Mouse (Mus musculus): Measurements from ENCODE around the gene Spcs1. TPM values are rescaled to one million over a fixed set of nuclear protein-coding genes. Genes with fewer than 3 reads are reported as not detected.

Spcs1 gene
- polyA plus RNA-seq (2016; fragmentation: Nextera tagmentation; extraction: Ambion mirVana), result 322 and 342 TPM in 2 replicates

GRCm38 (mm10) chr14:31001307-31002205, at the start of gene Spcs1, which contains the start of gene Glt8d1:
Spcs1 (minus strand) TSS chr14:31001672.
Glt8d1 (plus strand) TSS chr14:31001400.
- Histone ChIP-seq H3K27me3 (no peaks in the 10 kb centered on the region), H3K4me1 (replicated peaks) (peaks cover 12% of the 10 kb centered on the region), H3K9me3 (no peaks in the 10 kb centered on the region), H3K4me2 (peak within 1 kb of the TSS; percentile 80), H3K4me3 (replicated peaks) (peak within 1 kb of the TSS; percentile 95), H3K9ac (replicated peaks) (peak within 1 kb of the TSS; percentile 89), H3K36me3 (peaks cover 24% of the 10 kb centered on the region), H3K27ac (peak within 1 kb of the TSS; percentile 91)
- WGBS, result under 1% methylated on average over 84 of the region's 84 CpGs
- ATAC-seq (ENCODE audit: insufficient number of reproducible peaks, insufficient read depth, low FRiP score, low TSS enrichment, low read depth), result peak; percentile 91

- Histone ChIP-seq H3K4me2 (no peak overlapping the region), H3K9ac (replicated peaks) (no peak overlapping the region), H3K27me3 (no peaks in the 10 kb centered on the region), H3K4me3 (replicated peaks) (no peak overlapping the region), H3K36me3 (peaks cover 82% of the 10 kb centered on the region), H3K4me1 (replicated peaks) (no peaks in the 10 kb centered on the region), H3K27ac (no peak overlapping the region), H3K9me3 (no peaks in the 10 kb centered on the region)
- WGBS, result 100% methylated on average over 1 of the region's 1 CpGs
- ATAC-seq (ENCODE audit: insufficient number of reproducible peaks, insufficient read depth, low FRiP score, low TSS enrichment, low read depth), result no peak
Measured at GRCm38 (mm10) chr14:31045817-31046216, 44.3 kb upstream of the Spcs1 start.

DNA sequence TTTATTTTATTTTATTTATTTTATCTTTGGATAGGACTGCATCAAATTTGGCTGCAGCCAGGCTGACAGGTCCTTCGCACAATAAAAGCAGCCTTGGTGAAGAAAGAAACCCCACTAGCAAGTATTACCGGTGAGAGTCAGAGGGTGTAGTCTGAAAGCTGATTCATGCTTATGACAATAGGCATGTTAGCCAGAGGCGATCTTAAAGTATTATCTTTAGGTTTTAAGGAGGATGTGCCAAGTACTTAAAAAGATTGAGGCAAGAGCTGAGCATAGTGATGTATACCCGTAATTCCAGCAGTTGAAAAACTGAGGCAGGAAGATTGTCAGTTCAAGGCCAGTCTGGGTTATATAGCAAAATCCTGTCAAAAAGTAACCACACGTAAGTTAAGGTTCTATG, 43.8 kb upstream of the Spcs1 start:
- H3K9ac ChIP-seq (replicated peaks), result no peak overlapping the region
- no peaks in the 10 kb centered on the region for H3K27me3 ChIP-seq
- H3K4me2 ChIP-seq, result no peak overlapping the region
- H3K9me3 ChIP-seq, result no peaks in the 10 kb centered on the region
- H3K4me1 ChIP-seq (replicated peaks), result no peaks in the 10 kb centered on the region
- no peak overlapping the region for H3K27ac ChIP-seq
- 94% methylated on average over 5 of the region's 5 CpGs for WGBS
- no peak overlapping the region for H3K4me3 ChIP-seq (replicated peaks)
- ATAC-seq (ENCODE audit: insufficient number of reproducible peaks, insufficient read depth, low FRiP score, low TSS enrichment, low read depth), result no peak
- H3K36me3 ChIP-seq, result peaks cover 80% of the 10 kb centered on the region

DNA sequence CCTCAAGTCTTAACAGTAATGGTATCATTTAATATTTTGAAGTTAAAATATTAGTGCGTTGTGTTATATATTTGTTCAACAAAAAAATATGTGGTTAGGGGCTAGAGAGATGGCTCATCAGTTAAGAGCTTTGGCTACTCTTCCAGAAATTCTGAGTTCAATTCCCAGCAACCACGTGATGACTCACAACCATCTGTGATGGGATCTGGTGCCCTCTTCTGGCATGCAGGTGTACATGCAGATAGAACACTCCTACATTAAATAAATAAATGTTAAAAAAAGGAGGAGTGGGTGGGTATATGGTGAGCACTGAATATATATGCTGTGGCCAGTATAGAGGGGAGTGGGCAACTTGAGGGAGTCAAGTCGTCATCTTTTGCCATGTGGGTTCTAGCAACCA, 24.3 kb upstream of the Spcs1 start:
- no peak overlapping the region for H3K27ac ChIP-seq
- 78% methylated on average over 3 of the region's 3 CpGs for WGBS
- H3K9me3 ChIP-seq, result no peaks in the 10 kb centered on the region
- no peak for ATAC-seq (ENCODE audit: insufficient number of reproducible peaks, insufficient read depth, low FRiP score, low TSS enrichment, low read depth)
- H3K4me2 ChIP-seq, result no peak overlapping the region
- 0 out of 2 replicates have a peak, but pooled peaks cover 8% of the 10 kb centered on the region for H3K4me1 ChIP-seq (replicated peaks)
- no peaks in the 10 kb centered on the region for H3K27me3 ChIP-seq
- H3K36me3 ChIP-seq, result peaks cover 84% of the 10 kb centered on the region
- H3K4me3 ChIP-seq (replicated peaks), result no peak overlapping the region
- H3K9ac ChIP-seq (replicated peaks), result no peak overlapping the region

DNA sequence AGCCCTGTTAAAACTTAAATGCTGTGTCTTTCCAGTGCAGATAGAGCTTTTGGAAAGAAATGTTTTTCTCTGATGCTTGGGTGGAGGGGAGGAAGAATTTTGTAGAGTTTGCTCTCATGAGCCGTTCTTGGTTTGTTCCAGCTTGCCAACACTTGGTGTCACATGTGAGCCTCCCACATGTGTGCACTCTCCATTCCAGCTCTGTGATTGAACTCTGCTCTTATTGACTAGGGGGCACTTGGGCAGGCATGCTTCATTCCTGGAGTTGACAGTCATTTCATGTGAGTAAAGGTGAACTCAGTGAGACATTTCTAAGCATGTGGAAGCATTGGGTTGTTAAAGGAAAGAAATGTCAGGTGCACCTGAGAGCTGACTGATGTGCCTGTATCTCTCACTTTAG, 21.1 kb upstream of the Spcs1 start:
- Histone ChIP-seq H3K9ac (replicated peaks) (no peak overlapping the region), H3K4me1 (replicated peaks) (peaks cover 21% of the 10 kb centered on the region), H3K4me3 (replicated peaks) (no peak overlapping the region), H3K27me3 (no peaks in the 10 kb centered on the region), H3K27ac (no peak overlapping the region), H3K9me3 (no peaks in the 10 kb centered on the region), H3K4me2 (no peak overlapping the region), H3K36me3 (peaks cover 56% of the 10 kb centered on the region)
- ATAC-seq (ENCODE audit: insufficient number of reproducible peaks, insufficient read depth, low FRiP score, low TSS enrichment, low read depth), result no peak
- WGBS, result 59% methylated on average over 1 of the region's 1 CpGs

DNA sequence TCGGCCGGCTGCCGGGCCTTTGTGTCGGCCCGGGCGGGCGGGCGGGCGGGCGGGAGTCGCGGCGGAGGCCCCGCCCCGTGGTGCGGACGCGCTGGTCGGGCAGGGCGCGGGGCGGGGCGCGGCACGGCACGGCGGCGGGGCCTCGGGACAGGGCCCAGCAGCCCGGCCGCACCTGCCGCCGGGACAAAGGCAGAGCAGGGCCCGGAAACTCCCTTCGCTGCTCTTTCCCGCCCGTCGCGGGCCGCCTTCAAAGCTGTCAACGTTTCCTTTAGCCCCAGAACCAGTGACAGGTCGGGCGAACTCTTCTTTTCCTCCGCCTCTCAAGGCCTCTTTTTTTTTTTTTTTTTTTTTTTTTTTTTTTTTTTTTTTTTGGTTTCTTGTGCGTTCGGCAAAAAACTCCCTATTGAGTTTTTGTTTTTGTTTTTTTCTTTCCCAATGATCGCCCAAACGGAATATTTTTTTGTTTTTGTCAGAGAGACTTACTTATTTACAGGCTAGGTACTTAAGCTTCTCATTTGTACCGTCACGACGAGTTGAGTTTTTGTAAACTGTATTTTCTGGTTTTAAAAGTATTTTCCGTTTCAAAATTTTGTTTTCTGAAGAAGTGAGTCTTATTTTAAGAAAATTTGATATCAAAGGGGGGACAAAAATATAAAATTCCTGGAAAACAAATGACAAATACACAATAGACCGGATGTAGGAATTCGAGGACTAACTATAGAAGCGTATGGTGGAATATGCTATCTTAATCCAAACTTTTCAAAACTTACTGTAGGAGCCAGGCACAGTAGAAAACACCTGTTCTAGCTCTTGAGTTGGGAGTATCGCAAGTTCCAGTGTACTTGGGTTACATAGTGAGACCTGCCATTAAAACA, 18.1 kb upstream of the Spcs1 start:
- WGBS, result 7% methylated on average over 39 of the region's 56 CpGs
- Histone ChIP-seq H3K4me1 (replicated peaks) (peaks cover 27% of the 10 kb centered on the region), H3K9me3 (no peaks in the 10 kb centered on the region), H3K9ac (replicated peaks) (peak overlapping the region; percentile 91), H3K36me3 (peaks cover 57% of the 10 kb centered on the region), H3K27me3 (no peaks in the 10 kb centered on the region), H3K4me2 (peak overlapping the region; percentile 82), H3K4me3 (replicated peaks) (peak overlapping the region; percentile 79), H3K27ac (peak overlapping the region; percentile 95)
- ATAC-seq (ENCODE audit: insufficient number of reproducible peaks, insufficient read depth, low FRiP score, low TSS enrichment, low read depth), result peak; percentile 92

DNA sequence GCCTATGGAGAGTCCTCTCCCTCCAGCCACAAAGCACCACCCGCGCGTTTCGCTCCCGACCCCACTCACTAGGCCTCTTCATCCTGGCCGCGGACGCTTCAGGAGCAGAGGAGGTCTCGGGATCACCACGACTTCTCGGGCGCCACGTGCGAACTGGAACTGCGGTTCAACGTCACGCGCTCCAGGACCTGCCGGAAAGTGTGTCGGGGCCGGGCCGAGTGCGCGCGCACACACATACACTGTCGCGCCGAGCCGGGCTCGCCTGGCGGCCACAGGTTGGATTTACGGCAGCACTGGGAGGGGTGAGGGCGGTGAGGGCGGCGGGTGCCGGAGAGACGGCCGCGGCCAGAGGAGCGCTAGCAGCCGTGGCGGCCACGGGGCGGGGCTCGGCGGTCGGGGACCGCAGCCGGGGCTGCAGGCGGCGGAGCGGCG, 17.4 kb upstream of the Spcs1 start, which contains the start of the genes Pbrm1 and Gnl3:
Gene Pbrm1, plus strand, starts transcription at position 279 of the 432 bp plus-strand sequence.
Gene Gnl3, minus strand, starts transcription at position 293 of the 432 bp plus-strand sequence.
- Histone ChIP-seq H3K9me3 (no peaks in the 10 kb centered on the region), H3K36me3 (peaks cover 59% of the 10 kb centered on the region), H3K4me2 (peak within 1 kb of the TSS; percentile 82), H3K9ac (replicated peaks) (peak within 1 kb of the TSS; percentile 91), H3K27ac (peak within 1 kb of the TSS; percentile 95), H3K4me3 (replicated peaks) (peak within 1 kb of the TSS; percentile 79), H3K27me3 (no peaks in the 10 kb centered on the region), H3K4me1 (replicated peaks) (peaks cover 27% of the 10 kb centered on the region)
- peak; percentile 90 for ATAC-seq (ENCODE audit: insufficient number of reproducible peaks, insufficient read depth, low FRiP score, low TSS enrichment, low read depth)
- WGBS, result under 1% methylated on average over 40 of the region's 53 CpGs

GRCm38 (mm10) chr14:31017854-31018253, 16.4 kb upstream of the Spcs1 start:
- no peak overlapping the region for H3K27ac ChIP-seq
- peak overlapping the region; percentile 79 for H3K4me3 ChIP-seq (replicated peaks)
- 0% methylated on average over 2 of the region's 2 CpGs for WGBS
- H3K27me3 ChIP-seq, result no peaks in the 10 kb centered on the region
- peaks cover 61% of the 10 kb centered on the region for H3K36me3 ChIP-seq
- no peak for ATAC-seq (ENCODE audit: insufficient number of reproducible peaks, insufficient read depth, low FRiP score, low TSS enrichment, low read depth)
- H3K9me3 ChIP-seq, result no peaks in the 10 kb centered on the region
- peak overlapping the region; percentile 82 for H3K4me2 ChIP-seq
- H3K4me1 ChIP-seq (replicated peaks), result peaks cover 26% of the 10 kb centered on the region
- H3K9ac ChIP-seq (replicated peaks), result peak overlapping the region; percentile 91

DNA sequence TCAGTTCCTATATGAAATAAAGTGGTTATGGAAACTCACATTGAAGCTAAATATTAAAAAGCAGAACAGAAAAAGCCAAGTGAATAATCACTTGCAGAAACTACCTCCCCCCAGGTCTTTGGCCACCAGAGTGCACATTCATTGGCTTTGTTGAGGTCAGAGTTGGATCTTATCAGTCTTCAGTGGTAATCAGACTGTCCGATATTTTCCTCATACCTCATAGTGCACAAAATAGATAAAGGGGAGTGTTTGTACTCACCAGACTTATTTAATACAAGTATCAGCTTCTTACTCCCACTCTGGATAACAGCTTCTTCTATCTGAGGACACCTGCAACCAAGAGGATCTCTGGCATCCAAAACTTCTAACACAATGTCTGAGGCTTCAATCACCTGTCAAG, 14.6 kb upstream of the Spcs1 start:
- Histone ChIP-seq H3K27me3 (no peaks in the 10 kb centered on the region), H3K27ac (no peak overlapping the region), H3K4me3 (replicated peaks) (no peak overlapping the region), H3K4me2 (no peak overlapping the region), H3K4me1 (replicated peaks) (peaks cover 19% of the 10 kb centered on the region), H3K9ac (replicated peaks) (no peak overlapping the region), H3K9me3 (no peaks in the 10 kb centered on the region), H3K36me3 (peaks cover 67% of the 10 kb centered on the region)
- 91% methylated on average over 1 of the region's 1 CpGs for WGBS
- ATAC-seq (ENCODE audit: insufficient number of reproducible peaks, insufficient read depth, low FRiP score, low TSS enrichment, low read depth), result no peak

GRCm38 (mm10) chr14:31013928-31014327, 12.5 kb upstream of the Spcs1 start:
- Histone ChIP-seq H3K27me3 (no peaks in the 10 kb centered on the region), H3K27ac (no peak overlapping the region), H3K9ac (replicated peaks) (no peak overlapping the region), H3K4me3 (replicated peaks) (no peak overlapping the region), H3K4me1 (replicated peaks) (peaks cover 12% of the 10 kb centered on the region), H3K9me3 (no peaks in the 10 kb centered on the region), H3K4me2 (no peak overlapping the region), H3K36me3 (peaks cover 87% of the 10 kb centered on the region)
- 97% methylated on average over 2 of the region's 2 CpGs for WGBS
- no peak for ATAC-seq (ENCODE audit: insufficient number of reproducible peaks, insufficient read depth, low FRiP score, low TSS enrichment, low read depth)

GRCm38 (mm10) chr14:31011588-31011987, 10.1 kb upstream of the Spcs1 start:
- H3K9me3 ChIP-seq, result no peaks in the 10 kb centered on the region
- WGBS, result 93% methylated on average over 3 of the region's 3 CpGs
- no peak for ATAC-seq (ENCODE audit: insufficient number of reproducible peaks, insufficient read depth, low FRiP score, low TSS enrichment, low read depth)
- no peak overlapping the region for H3K9ac ChIP-seq (replicated peaks)
- H3K27ac ChIP-seq, result no peak overlapping the region
- no peak overlapping the region for H3K4me3 ChIP-seq (replicated peaks)
- no peak overlapping the region for H3K4me2 ChIP-seq
- no peaks in the 10 kb centered on the region for H3K4me1 ChIP-seq (replicated peaks)
- H3K36me3 ChIP-seq, result peaks cover 96% of the 10 kb centered on the region
- H3K27me3 ChIP-seq, result no peaks in the 10 kb centered on the region
